Mouse (Mus musculus) left cerebral cortex, postnatal 25 days (tissue): ENCODE data around the gene Galnt18. TPM values are rescaled to one million over a fixed set of nuclear protein-coding genes. Genes with fewer than 3 reads are reported as not detected.

ENCODE experiments used
- DNase-seq, 2 experiments: peaks; one replicate each; pipeline ENCODE4 v3.0.0; 2022; ENCODE audit warnings: low spot score in 2 of 2, mixed read lengths in 1 of 2
- intact Hi-C: fragments of 180-260 bp; cut with DNase I; formaldehyde crosslinking; loops from one replicate; pipeline ENCODE4 v1.15.1; 2025
- total RNA-seq, 2 experiments: library from RNA; stranded (reverse); gene quantifications; 2 replicates each; pipeline ENCODE4 v1.2.3; 2021

Gene Galnt18
- total RNA-seq, 2 experiments from 2014 or later: 46.1 to 47.9 TPM

GRCm38 (mm10) chr7:111663139-111664073 lies 116.4 kb downstream of the Galnt18 start:
- peak in 1 of 2 experiments; percentile 28 for DNase-seq
- intact Hi-C loops: no loop called here

- intact Hi-C loops: no loop called here
- DNase-seq: no peak
These were observed 121.2 kb downstream of the Galnt18 start for GRCm38 (mm10) chr7:111658579-111658978.

- intact Hi-C loops: no loop called here
- no peak for DNase-seq
These were observed 124.8 kb downstream of the Galnt18 start for GRCm38 (mm10) chr7:111655002-111655401.

- intact Hi-C loops: no loop called here
These were observed 125.3 kb downstream of the Galnt18 start for GRCm38 (mm10) chr7:111654526-111654925.

GRCm38 (mm10) chr7:111644362-111644761 lies 135.4 kb downstream of the Galnt18 start:
- DNase-seq: no peak
- intact Hi-C loops: no loop called here

More at GRCm38 (mm10) chr7:111654526-111654925, 125.3 kb downstream of the Galnt18 start:
- DNase-seq: no peak

- intact Hi-C loops: no loop called here
- DNase-seq: no peak
These were observed 140.9 kb downstream of the Galnt18 start for GRCm38 (mm10) chr7:111638899-111639298.

GRCm38 (mm10) chr7:111638465-111638864 lies 141.3 kb downstream of the Galnt18 start:
- intact Hi-C loops: no loop called here
- DNase-seq: peak; percentile 46 to 85

GRCm38 (mm10) chr7:111637866-111638448 lies 141.8 kb downstream of the Galnt18 start:
- no peak for DNase-seq
- intact Hi-C loops: no loop called here

GRCm38 (mm10) chr7:111636503-111636902 lies 143.3 kb downstream of the Galnt18 start:
- no peak for DNase-seq
- intact Hi-C loops: no loop called here

GRCm38 (mm10) chr7:111631265-111631664 lies 148.5 kb downstream of the Galnt18 start:
- DNase-seq: no peak
- intact Hi-C loops: no loop called here

- intact Hi-C loops: no loop called here
- DNase-seq: no peak
These were observed 153.5 kb downstream of the Galnt18 start for GRCm38 (mm10) chr7:111626232-111626631.

GRCm38 (mm10) chr7:111625736-111626135 lies 154.0 kb downstream of the Galnt18 start:
- intact Hi-C loops: no loop called here
- DNase-seq: no peak

- no peak for DNase-seq
- intact Hi-C loops: no loop called here
These were observed 163.4 kb downstream of the Galnt18 start for GRCm38 (mm10) chr7:111616231-111616937.

- DNase-seq: no peak
- intact Hi-C loops: no loop called here
These were observed 165.3 kb downstream of the Galnt18 start for GRCm38 (mm10) chr7:111614471-111614870.

- peak; percentile 16 to 67 for DNase-seq
- intact Hi-C loops: no loop called here
These were observed 172.3 kb downstream of the Galnt18 start for GRCm38 (mm10) chr7:111607476-111607875.

- intact Hi-C loops: no loop called here
- DNase-seq: no peak
These were observed 173.7 kb downstream of the Galnt18 start for GRCm38 (mm10) chr7:111606091-111606490.

GRCm38 (mm10) chr7:111605663-111606062 lies 174.1 kb downstream of the Galnt18 start:
- DNase-seq: no peak
- intact Hi-C loops: no loop called here

GRCm38 (mm10) chr7:111604578-111605208 lies 175.1 kb downstream of the Galnt18 start:
- no peak for DNase-seq
- intact Hi-C loops: no loop called here

GRCm38 (mm10) chr7:111603186-111603585 lies 176.6 kb downstream of the Galnt18 start:
- DNase-seq: no peak
- intact Hi-C loops: no loop called here
